Comparison of ENCODE assay signal across 20 mouse cellular contexts in genomic region chr1:189767164-189767563, GRCm38 (mm10). TPM values are rescaled to one million over a fixed set of nuclear protein-coding genes. Genes with fewer than 3 reads are reported as not detected.
A peak's percentile ranks its signal among the peaks of the same experiment; 100 is the strongest.
DNase-seq lines count a peak whose midpoint lies in the region; ATAC-seq lines count a peak whose summit lies in the region.
"Had no signal": no experiment of that assay in that cellular context is flagged by ENCODE, and none has a peak within 500 bp of the region (broad histone marks: within the 10 kb centered on the region; RNA-seq: fewer than 3 reads in every experiment).

No protein-coding gene starts in this region.

- H3K4me3 ChIP-seq in heart, embryonic 10.5 days: no peak overlapping the region
- no peak overlapping the region for H3K4me3 ChIP-seq in heart, embryonic 12.5 days
- H3K4me3 ChIP-seq: embryonic facial prominence, embryonic 12.5 days; forebrain, embryonic 13.5 days; hindbrain, embryonic 10.5 days had no signal

- H3K36me3 ChIP-seq in heart, embryonic 10.5 days: no peaks in the 10 kb centered on the region
- H3K36me3 ChIP-seq in heart, embryonic 12.5 days: no peaks in the 10 kb centered on the region
- H3K36me3 ChIP-seq: embryonic facial prominence, embryonic 12.5 days; G1E; hindbrain, embryonic 10.5 days had no signal

- H3K27me3 ChIP-seq in heart, embryonic 10.5 days (ENCODE audit: insufficient read depth, poor library complexity, severe bottlenecking): no peaks in the 10 kb centered on the region
- no peaks in the 10 kb centered on the region for H3K27me3 ChIP-seq in heart, embryonic 12.5 days (replicated peaks)
- H3K27me3 ChIP-seq: embryonic facial prominence, embryonic 12.5 days had no signal

- DNase-seq in heart, embryonic 10.5 days (ENCODE audit: low spot score): no peak
- peak; percentile 43 for DNase-seq in thymus, postnatal 4 days
- DNase-seq in thymus, adult 18-20 months: no peak
- no peak for DNase-seq in spleen, adult 12 weeks (ENCODE audit: low spot score)
- DNase-seq in adrenal gland, postnatal 14 days: no peak
- DNase-seq: adrenal gland, adult 8-10 months; B cell, adult 2 months; cerebellum, adult 11 months; cerebellum, adult 8-10 months; cerebellum, postnatal 14 days; forebrain, postnatal 0 days; gastrocnemius, postnatal 25 days had no signal

- ATAC-seq in heart, embryonic 12.5 days (ENCODE audit: insufficient number of reproducible peaks, low FRiP score): no peak
- peak; percentile 75 for ATAC-seq in megakaryocyte progenitor cell, adult 5-6 weeks (replicated peaks; ENCODE audit: poor library complexity)
- ATAC-seq: CD4-positive, CD25-positive, alpha-beta regulatory T cell, adult 4 months; forebrain, embryonic 13.5 days; forebrain, postnatal 0 days had no signal

- H3K9me3 ChIP-seq in heart, embryonic 10.5 days: no peaks in the 10 kb centered on the region
- H3K9me3 ChIP-seq in heart, embryonic 12.5 days (replicated peaks): no peaks in the 10 kb centered on the region
- H3K9me3 ChIP-seq: embryonic facial prominence, embryonic 12.5 days; forebrain, embryonic 13.5 days; hindbrain, embryonic 10.5 days had no signal

- peaks cover 82% of the 10 kb centered on the region for H3K4me1 ChIP-seq in heart, embryonic 10.5 days
- H3K4me1 ChIP-seq in heart, embryonic 12.5 days (replicated peaks): peaks cover 85% of the 10 kb centered on the region
- H3K4me1 ChIP-seq: forebrain, embryonic 13.5 days had no signal

- no peak overlapping the region for H3K4me2 ChIP-seq in heart, embryonic 12.5 days
- H3K4me2 ChIP-seq: embryonic facial prominence, embryonic 12.5 days; forebrain, embryonic 13.5 days; hindbrain, embryonic 14.5 days had no signal

- no peak overlapping the region for H3K9ac ChIP-seq in heart, embryonic 12.5 days
- H3K9ac ChIP-seq: embryonic facial prominence, embryonic 12.5 days; forebrain, embryonic 13.5 days; forebrain, postnatal 0 days; hindbrain, embryonic 14.5 days had no signal

- 59% methylated on average over 10 of the region's 10 CpGs for WGBS in heart, embryonic 10.5 days
- WGBS in heart, embryonic 12.5 days: 44% methylated on average over 10 of the region's 10 CpGs

- H3K27ac ChIP-seq in heart, embryonic 10.5 days: peak overlapping the region; percentile 11; the same call in 1 of the 2 replicates
- no peak overlapping the region; the same call in 1 of the 2 replicates for H3K27ac ChIP-seq in heart, embryonic 12.5 days (ENCODE audit: poor library complexity, severe bottlenecking)
- H3K27ac ChIP-seq: embryonic facial prominence, embryonic 12.5 days; forebrain, embryonic 13.5 days; hindbrain, embryonic 10.5 days; hindbrain, embryonic 14.5 days had no signal

RNA-seq across cellular contexts. Expression of gene Ptpn14, which starts 39.1 kb away (rescaled TPM):
- 7.2 and 9.6 TPM in 2 replicates for polyA plus RNA-seq in heart, embryonic 10.5 days (2016; fragmentation: Nextera tagmentation; extraction: Ambion mirVana)
- 11.6 and 14.0 TPM in 2 replicates for polyA plus RNA-seq in heart, embryonic 12.5 days (2016; fragmentation: Nextera tagmentation; extraction: Ambion mirVana)
- 0.39 and 1.1 TPM in 2 replicates for total RNA-seq in megakaryocyte progenitor cell, adult 5-6 weeks (2015)
- 0.37 and 0.64 TPM in 2 replicates for total RNA-seq in megakaryocyte progenitor cell, adult 5-6 weeks (2017)
- total RNA-seq in adrenal gland, postnatal 14 days (2021): 24.2 and 24.6 TPM in 2 replicates
- polyA plus RNA-seq: G1E had no signal

Comparison
In these comparisons a context has a peak if more than half of its experiments do, and no peak if none do; other contexts are left out.
1. RNA of gene Ptpn14, which starts 39.1 kb away (total RNA-seq): 24.2 to 24.6 TPM in adrenal gland, postnatal 14 days; 0.37 to 1.1 TPM in megakaryocyte progenitor cell, adult 5-6 weeks; every median in the first group is over 10 times any median in the second.